Mouse (Mus musculus) stomach, embryonic 15.5 days (tissue): ENCODE measurements at regions not wholly inside any gene's neighbourhood (a gene's known extent, or its start where the extent isn't known, plus 50 kb on each side); places are given as distances from the start of the nearest gene placed in this dataset.

Source experiments
- ATAC-seq: fragments of 200-750 bp; cut with Nextera tagmentation; 2 replicates; pipeline ENCODE4 v1.8.0; 2017; ENCODE audit warnings: low read depth, moderate number of reproducible peaks, moderate TSS enrichment; ENCODE audit not compliant: insufficient read depth, low FRiP score
- H3K27ac ChIP-seq: fragments of 300-500 bp; sonication (generic); 2 replicates; pipeline ENCODE4 v1.5.1; 2015; ENCODE audit warnings: mild to moderate bottlenecking, inconsistent platforms
- H3K27me3 ChIP-seq: fragments of 300-500 bp; sonication (generic); replicated peaks from 2 replicates; pipeline ENCODE4 v1.6.1; 2015; ENCODE audit warnings: inconsistent platforms
- H3K36me3 ChIP-seq: fragments of 300-500 bp; sonication (generic); 2 replicates; pipeline ENCODE4 v1.6.1; 2015; ENCODE audit warnings: inconsistent platforms
- H3K4me1 ChIP-seq: fragments of 300-500 bp; sonication (generic); 2 replicates; pipeline ENCODE4 v1.6.1; 2015; ENCODE audit warnings: inconsistent platforms
- H3K4me2 ChIP-seq: fragments of 300-500 bp; sonication (generic); 2 replicates; pipeline ENCODE4 v1.6.1; 2015; ENCODE audit warnings: mild to moderate bottlenecking, inconsistent platforms
- H3K4me3 ChIP-seq: fragments of 300-500 bp; sonication (generic); replicated peaks from 2 replicates; pipeline ENCODE4 v1.5.1; 2015; ENCODE audit warnings: inconsistent platforms
- H3K9ac ChIP-seq: fragments of 300-500 bp; sonication (generic); 2 replicates; pipeline ENCODE4 v1.6.1; 2015; ENCODE audit warnings: inconsistent platforms
- H3K9me3 ChIP-seq: fragments of 300-500 bp; sonication (generic); 2 replicates; pipeline ENCODE4 v1.6.1; 2016; ENCODE audit warnings: inconsistent platforms
- WGBS: fragments of 180-500 bp; shearing (Covaris S2); methylation state at CpG from one replicate; pipeline ENCODE4 v1.1.7; 2015; 5-methylcytosine and 5-hydroxymethylcytosine counted together

DNA sequence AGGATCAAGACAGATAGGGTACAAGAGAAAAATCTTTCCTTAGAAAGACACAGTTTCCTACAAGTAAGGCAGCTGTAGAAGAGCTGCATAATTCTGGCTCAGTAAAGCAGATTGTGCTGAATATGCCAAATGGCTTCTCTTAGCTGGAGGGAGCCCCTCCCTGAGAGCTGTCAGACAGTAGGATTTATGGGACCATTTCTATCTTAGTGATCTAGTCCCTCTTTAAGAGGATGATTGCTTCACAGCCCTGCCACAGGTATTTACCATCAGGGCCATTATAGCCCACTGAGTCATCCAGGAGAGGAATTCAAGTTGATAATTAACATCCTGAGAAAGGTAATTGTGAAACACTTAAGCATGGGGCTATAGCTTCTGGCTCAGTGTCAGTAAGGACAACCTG, 101.5 kb upstream of the Cypt1 start:
- Histone ChIP-seq H3K9me3 (no peaks in the 10 kb centered on the region), H3K4me3 (no peak overlapping the region), H3K4me1 (no peaks in the 10 kb centered on the region), H3K9ac (no peak overlapping the region), H3K27ac (no peak overlapping the region), H3K27me3 (no peaks in the 10 kb centered on the region), H3K4me2 (no peak overlapping the region), H3K36me3 (no peaks in the 10 kb centered on the region)
- no peak for ATAC-seq

- Histone ChIP-seq H3K4me3 (no peak overlapping the region), H3K36me3 (no peaks in the 10 kb centered on the region), H3K4me2 (no peak overlapping the region), H3K9ac (no peak overlapping the region), H3K9me3 (no peaks in the 10 kb centered on the region), H3K4me1 (no peaks in the 10 kb centered on the region), H3K27me3 (no peaks in the 10 kb centered on the region), H3K27ac (no peak overlapping the region)
- no peak for ATAC-seq
Observed at GRCm38 (mm10) chrX:16421663-16422062, 101.0 kb upstream of the Cypt1 start.

DNA sequence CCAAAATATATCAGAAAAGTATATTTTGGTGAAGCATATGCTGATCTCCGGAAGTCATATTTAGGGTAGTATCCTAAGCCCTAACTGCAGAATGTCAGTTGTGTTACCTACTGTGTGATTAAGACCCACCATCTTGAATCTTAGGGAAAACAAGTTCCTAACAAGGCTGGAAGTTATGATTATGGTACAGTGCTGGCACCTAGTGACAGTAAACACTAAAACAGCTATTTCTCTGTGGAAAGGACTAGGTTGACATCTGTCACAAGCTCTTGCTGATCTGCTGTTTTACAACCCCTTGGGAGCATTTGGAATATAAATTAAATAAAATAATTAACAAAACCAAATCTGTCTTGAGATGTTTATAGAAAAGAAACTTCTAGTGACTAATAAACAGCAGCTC, 84.6 kb upstream of the Cypt1 start:
- H3K4me2 ChIP-seq = no peak overlapping the region
- no peak overlapping the region for H3K27ac ChIP-seq
- ATAC-seq = no peak
- H3K4me1 ChIP-seq = no peaks in the 10 kb centered on the region
- no peaks in the 10 kb centered on the region for H3K9me3 ChIP-seq
- no peaks in the 10 kb centered on the region for H3K36me3 ChIP-seq
- no peaks in the 10 kb centered on the region for H3K27me3 ChIP-seq
- H3K9ac ChIP-seq = no peak overlapping the region
- WGBS = 92% methylated on average over 1 of the region's 1 CpGs
- no peak overlapping the region for H3K4me3 ChIP-seq

DNA sequence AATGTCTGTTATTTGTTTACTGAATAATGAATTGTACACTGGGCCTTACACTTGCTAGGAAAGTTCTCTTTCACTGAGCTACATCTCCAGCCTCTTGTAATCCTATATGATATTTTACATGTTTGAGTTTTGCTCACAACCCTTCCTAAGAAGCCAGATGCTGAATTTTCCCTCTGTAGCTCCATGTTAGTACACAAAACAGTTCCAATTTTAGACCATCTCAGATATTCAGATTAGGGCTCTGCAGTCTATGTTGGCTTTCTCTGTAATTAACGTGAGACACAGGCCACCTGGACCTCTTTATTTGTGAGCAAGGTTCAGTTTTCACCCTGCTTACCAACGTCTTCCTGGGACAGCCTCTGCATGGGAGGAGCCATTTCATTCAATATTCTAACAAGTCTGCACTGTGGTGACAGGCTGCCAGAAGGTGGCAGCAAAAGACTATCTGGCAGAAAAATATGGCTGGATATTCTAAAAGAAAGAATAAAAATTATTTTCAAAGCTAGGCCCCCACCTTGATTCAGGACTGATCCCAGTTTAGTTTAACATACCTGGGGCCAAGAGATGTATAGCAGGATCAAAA, 72.1 kb upstream of the Cypt1 start:
- no peak overlapping the region for H3K9ac ChIP-seq
- H3K4me2 ChIP-seq = no peak overlapping the region
- H3K27ac ChIP-seq = no peak overlapping the region
- no peaks in the 10 kb centered on the region for H3K4me1 ChIP-seq
- no peaks in the 10 kb centered on the region for H3K9me3 ChIP-seq
- H3K36me3 ChIP-seq = no peaks in the 10 kb centered on the region
- H3K4me3 ChIP-seq = no peak overlapping the region
- 0% methylated on average over 2 of the region's 2 CpGs for WGBS
- peak; percentile 70; the same call in 1 of the 2 replicates for ATAC-seq
- no peaks in the 10 kb centered on the region for H3K27me3 ChIP-seq
